Mouse (Mus musculus): ENCODE results near the gene Akr1c12. TPM values are rescaled to one million over a fixed set of nuclear protein-coding genes. Genes with fewer than 3 reads are reported as not detected.

Gene Akr1c12
- polyA plus RNA-seq, 1 experiment from 2014 or later, result 17.4 TPM

Other genes starting within 250 kb of the Akr1c12 start
- 1.1 and 1.6 TPM in 2 replicates for gene Akr1c14, start 230.4 kb downstream of the Akr1c12 start, polyA plus RNA-seq (2015; fragmentation: Nextera tagmentation; extraction: Ambion mirVana)
- gene Akr1c18, start 128.8 kb downstream of the Akr1c12 start, polyA plus RNA-seq (2015; fragmentation: Nextera tagmentation; extraction: Ambion mirVana), result 38.3 and 47.4 TPM in 2 replicates
- gene Akr1c13, start 88.3 kb downstream of the Akr1c12 start, polyA plus RNA-seq (2015; fragmentation: Nextera tagmentation; extraction: Ambion mirVana), result 125 and 129 TPM in 2 replicates
- 1.1 and 1.9 TPM in 2 replicates for gene Akr1c19, start 50.7 kb downstream of the Akr1c12 start, polyA plus RNA-seq (2015; fragmentation: Nextera tagmentation; extraction: Ambion mirVana)
- gene Akr1c6, start 154.9 kb upstream of the Akr1c12 start, polyA plus RNA-seq (2015; fragmentation: Nextera tagmentation; extraction: Ambion mirVana), result not detected in 2 replicates
- not detected in 2 replicates for gene Akr1c20, start 243.9 kb upstream of the Akr1c12 start, polyA plus RNA-seq (2015; fragmentation: Nextera tagmentation; extraction: Ambion mirVana)

All from thymus, postnatal 0 days (tissue).